Mouse (Mus musculus): ENCODE data around the gene Ppp2r3c.
"Not testable (repeated sequence)": the region's sequence is repeated elsewhere in the genome, so short reads cannot be mapped to it uniquely, and the experiment has no call there.

Ppp2r3c gene

GRCm38 (mm10) chr12:55302485-55303441 lies at the start of gene Ppp2r3c:
Gene Ppp2r3c (minus strand): TSS chr12:55302998.
- DNase-seq (ENCODE audit: low read depth, low spot score), result peak; percentile 96

GRCm38 (mm10) chr12:55344583-55344982 lies 41.8 kb upstream of the Ppp2r3c start:
- DNase-seq (ENCODE audit: low read depth, low spot score), result peak; percentile 2

DNA sequence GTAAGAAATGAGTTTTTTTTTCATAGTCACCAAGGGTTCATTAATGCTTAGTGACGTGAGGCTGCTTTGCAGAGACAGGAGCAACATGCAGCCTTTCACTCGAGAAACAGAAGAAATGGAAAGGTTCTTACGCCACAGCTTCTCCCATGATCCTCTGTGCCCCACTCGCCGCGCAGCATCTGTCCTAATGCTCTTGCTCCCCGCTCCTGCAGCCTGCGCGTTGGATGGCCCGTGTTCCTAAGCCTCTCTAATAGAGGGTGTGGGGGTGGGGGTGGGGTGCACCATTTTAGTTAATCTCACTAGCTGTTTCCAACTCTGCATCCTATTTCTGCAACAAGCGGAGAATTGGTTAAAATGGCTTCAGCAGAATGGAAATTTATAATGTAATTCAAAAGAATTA lies 41.2 kb upstream of the Ppp2r3c start:
- DNase-seq (ENCODE audit: low read depth, low spot score), result peak; percentile 28

DNA sequence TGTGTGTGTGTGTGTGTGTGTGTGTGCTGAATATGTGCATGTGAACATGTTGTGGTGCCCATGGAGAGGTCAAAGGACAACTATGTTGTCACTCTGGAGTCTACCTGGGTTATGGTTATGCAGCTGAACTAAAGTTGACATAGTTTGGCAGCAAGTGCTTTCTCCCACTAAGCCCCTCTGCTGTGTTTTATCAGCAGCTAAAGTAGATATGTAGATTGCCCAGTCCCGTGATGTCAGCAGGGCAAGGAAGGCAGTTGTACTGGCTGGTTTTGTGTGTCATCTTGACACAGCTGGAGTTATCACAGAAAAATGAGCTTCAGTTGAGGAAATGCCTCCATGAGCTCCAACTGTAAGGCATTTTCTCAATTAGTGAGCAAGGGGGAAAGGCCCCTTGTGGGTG lies 40.2 kb upstream of the Ppp2r3c start:
- DNase-seq (ENCODE audit: low read depth, low spot score), result not testable (repeated sequence)

DNA sequence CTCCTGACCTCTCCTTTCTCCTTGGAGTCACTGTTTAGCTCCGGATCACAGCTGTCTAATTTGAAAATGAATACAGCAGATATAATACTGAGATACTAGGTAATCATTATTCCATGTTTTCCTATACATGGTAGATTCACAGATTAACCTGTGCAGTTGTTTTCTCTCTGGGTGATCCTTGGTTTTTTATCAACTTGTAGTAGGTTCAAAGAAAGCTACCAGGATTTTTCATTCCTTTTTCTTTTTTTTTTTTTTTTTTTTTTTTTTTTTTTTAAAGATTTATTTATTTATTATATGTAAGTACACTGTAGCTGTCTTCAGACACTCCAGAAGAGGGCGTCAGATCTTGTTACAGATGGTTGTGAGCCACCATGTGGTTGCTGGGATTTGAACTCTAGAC lies 35.7 kb upstream of the Ppp2r3c start:
- not testable (repeated sequence) for DNase-seq (ENCODE audit: low read depth, low spot score)

GRCm38 (mm10) chr12:55333662-55334061 lies 30.9 kb upstream of the Ppp2r3c start:
- DNase-seq (ENCODE audit: low read depth, low spot score), result no peak

DNA sequence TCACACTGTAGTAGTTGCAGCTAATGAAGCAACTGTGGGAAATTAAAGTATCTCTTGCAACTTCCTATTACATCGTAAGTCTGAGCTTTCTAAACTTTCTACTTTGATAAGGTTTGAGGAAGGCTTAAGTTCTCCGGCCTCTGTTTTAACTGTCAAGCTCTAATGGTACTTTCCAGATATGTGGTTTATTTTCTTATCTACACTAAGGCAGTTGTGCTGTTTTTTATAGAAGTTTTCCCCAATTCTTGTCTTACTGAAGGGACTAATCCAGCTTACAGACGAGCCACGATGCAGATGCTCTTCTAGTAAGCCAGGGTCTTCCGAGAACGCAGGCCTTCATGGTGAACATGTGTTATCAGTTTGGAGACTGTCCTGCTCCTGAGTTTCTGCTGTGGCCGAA lies 26.6 kb upstream of the Ppp2r3c start:
- no peak for DNase-seq (ENCODE audit: low read depth, low spot score)

GRCm38 (mm10) chr12:55328784-55329183 lies 26.0 kb upstream of the Ppp2r3c start:
- no peak for DNase-seq (ENCODE audit: low read depth, low spot score)

GRCm38 (mm10) chr12:55325702-55326101 lies 22.9 kb upstream of the Ppp2r3c start:
- no peak for DNase-seq (ENCODE audit: low read depth, low spot score)

DNA sequence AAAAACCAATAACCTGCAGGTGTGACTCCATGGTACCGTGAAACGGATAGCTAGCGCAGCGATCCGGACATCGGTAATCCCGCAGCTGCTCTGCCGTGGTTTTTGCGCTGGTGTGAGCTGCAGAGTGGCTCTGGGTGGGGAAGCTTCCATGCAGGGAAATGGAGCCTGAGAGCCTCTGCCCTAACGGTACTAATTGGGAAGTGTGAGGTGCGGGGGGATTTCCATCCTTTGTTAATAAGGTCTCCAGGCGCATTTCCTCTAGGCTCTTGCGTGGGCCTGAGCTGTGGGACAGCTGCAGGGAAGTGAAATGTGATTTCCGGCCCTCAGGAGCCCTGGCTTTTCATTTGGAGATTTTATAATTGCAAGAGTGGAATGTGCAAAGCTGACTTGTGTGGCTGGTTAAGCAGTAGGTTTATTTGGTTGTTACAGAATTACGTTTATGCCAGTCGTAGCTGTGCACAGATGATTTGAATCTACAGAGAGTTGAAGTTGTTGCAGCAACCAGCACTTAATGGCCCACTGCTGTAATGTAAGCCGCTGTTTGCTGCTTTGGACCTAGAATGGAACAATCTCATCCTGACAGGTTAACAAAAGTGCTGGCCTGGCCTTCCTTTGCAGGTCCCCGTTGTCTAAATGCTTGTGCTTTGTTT lies 19.0 kb upstream of the Ppp2r3c start:
- no peak for DNase-seq (ENCODE audit: low read depth, low spot score)

- peak; percentile 69 for DNase-seq (ENCODE audit: low read depth, low spot score)
Observed at GRCm38 (mm10) chr12:55315192-55315591, 12.4 kb upstream of the Ppp2r3c start.

- DNase-seq (ENCODE audit: low read depth, low spot score), result no peak
Observed at GRCm38 (mm10) chr12:55313901-55314300, 11.1 kb upstream of the Ppp2r3c start.

- DNase-seq (ENCODE audit: low read depth, low spot score), result no peak
Observed at GRCm38 (mm10) chr12:55311841-55312240, 9.0 kb upstream of the Ppp2r3c start.

DNA sequence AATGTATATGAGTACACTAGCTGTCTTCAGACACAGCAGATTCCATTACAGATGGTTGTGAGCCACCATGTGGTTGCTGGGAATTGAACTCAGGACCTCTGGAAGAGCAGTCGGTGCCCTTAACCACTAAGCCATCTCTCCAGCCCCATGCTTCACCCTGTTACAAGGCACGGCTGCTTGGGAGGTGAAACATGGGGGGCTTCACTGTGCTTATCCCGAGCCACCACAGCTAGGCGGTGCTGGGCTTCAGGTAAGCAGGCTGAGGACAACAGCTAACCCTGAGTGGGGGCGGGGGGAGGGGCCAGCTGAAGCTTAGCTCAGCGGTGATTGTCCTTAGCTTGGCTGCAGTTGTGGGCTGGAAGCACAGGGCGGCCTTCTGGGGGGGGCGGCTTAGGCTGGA lies 6.7 kb upstream of the Ppp2r3c start:
- no peak for DNase-seq (ENCODE audit: low read depth, low spot score)

DNA sequence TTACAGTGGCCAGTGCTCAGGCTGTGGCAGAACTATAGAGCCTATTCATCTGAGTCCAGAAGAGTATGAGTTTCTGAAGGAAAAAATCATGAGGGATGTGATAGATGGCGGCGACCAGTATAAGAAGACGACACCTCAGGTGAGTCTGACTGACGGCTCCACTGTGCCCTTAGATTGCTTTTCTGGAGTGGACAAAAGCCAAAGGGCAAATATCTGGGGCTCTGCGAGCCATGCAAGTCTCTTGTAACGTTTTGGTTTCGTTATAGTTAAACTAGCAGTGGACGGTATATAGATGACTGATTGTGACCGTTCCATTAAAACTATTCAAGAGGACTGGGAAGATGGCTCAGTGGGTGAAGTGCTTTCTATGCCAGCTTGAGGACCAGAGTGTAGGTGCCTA lies 5.9 kb upstream of the Ppp2r3c start:
- no peak for DNase-seq (ENCODE audit: low read depth, low spot score)

- no peak for DNase-seq (ENCODE audit: low read depth, low spot score)
Observed at GRCm38 (mm10) chr12:55307566-55307965, 4.8 kb upstream of the Ppp2r3c start.

- no peak for DNase-seq (ENCODE audit: low read depth, low spot score)
Observed at GRCm38 (mm10) chr12:55306371-55306770, 3.6 kb upstream of the Ppp2r3c start.

DNA sequence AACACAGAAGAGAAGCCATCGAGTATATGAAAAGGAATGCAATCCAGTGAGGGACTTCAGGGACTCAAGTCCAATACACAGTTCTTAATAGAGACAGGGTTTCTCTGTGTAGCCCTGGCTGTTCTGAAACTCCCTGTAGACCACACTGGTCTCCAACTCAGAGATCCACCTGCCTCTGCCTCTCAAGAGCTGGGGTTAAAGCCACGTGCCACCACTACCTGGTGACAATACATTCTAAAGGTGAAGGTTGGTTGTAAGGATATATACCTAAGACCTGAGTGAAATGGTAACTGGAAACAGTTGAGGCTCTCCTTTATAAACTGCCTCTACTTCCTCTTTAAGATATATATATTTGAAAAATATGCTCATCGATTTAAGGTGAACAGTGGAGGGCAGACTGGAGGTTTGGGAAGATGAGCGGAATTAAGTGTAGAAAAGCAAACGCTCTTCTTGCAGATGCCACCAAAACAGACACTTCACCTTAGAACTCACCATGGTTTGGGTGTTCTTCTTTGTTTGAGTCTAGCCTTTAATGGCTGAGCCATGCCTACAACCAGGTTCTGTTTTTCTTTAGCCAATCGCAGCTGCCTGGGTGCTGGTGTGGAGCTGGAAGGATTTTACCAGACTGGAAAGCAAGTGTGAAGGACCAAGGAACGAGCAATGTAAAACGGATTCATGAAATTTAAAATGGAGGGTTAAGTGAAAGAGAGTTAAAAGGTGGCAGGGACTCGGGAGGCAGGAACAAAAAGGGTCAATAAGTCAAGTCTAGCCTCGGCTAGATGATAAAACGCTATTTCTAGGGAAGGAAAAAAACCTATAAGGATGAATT lies 1.1 kb downstream of the Ppp2r3c start:
- DNase-seq (ENCODE audit: low read depth, low spot score), result no peak

DNA sequence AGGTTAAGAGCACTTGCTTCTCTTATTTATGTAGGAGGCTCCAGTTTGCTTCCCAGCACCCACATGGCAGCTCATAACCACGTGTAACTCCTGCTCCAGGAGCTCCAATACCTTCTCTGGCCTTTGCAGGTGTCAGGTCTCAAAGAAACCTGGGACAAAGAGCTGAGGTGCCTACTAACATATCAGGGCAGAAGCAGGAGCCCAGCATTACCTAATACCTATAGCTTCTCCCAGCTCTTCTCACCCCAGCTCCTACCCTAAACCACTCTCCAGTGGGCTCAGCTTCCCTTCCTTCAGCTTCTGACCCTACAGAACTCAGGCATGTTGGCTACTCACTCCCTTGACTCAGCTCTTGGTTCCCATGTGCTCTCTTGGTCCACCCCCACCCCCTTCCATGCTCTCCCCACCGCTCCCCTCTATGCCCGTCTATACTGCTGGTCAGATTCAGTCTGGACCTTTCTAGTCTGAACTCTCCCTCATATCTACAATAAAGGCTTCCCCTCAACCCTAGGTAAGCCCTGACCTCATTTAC lies 1.9 kb downstream of the Ppp2r3c start:
- no peak for DNase-seq (ENCODE audit: low read depth, low spot score)

DNA sequence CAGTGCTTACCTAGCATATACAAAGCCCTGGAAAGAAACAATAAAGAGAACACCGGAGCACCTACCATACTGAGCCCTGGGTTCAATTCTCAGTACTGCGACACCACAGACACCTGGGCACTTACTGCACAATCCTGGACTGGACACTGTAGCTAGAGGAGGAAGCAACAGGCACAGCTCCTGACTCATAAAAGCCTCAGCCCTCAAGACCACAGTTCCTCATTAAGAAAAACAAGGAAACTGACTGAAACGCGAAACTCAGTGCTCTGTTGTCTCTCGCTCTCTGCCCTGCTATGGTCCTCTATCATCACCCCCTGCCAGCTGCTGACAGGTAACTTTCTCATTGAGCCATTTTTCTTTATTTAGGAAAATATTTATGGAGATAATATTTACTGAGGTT lies 3.5 kb downstream of the Ppp2r3c start, which contains the start of gene 1110008L16Rik:
Gene 1110008L16Rik, plus strand, starts transcription at position 242 of the 400 bp plus-strand sequence.
- DNase-seq (ENCODE audit: low read depth, low spot score), result no peak

GRCm38 (mm10) chr12:55298112-55298511 lies 4.7 kb downstream of the Ppp2r3c start:
- DNase-seq (ENCODE audit: low read depth, low spot score), result peak; percentile 50

DNA sequence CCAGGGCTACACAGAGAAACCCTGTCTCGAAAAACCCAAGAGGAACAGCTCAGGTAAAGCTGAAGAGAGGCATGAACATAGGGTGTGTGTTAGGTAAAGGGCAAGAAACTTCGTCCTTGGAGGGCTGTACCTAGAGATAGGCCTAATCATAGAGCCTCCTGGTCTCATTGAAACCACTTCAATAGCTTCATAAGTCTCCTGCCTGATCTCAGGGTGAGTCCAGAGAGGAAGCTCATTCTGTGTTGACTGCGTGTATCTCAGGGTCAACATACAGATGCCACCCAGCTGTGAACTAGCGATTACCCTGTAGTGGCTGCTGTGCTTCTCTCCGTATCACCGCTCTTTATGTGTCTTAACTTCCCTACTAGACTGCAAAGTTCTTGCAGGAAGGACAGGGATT lies 25.2 kb downstream of the Ppp2r3c start:
- DNase-seq (ENCODE audit: low read depth, low spot score), result not testable (repeated sequence)
